Mouse (Mus musculus): ENCODE data around the gene Cacna1a.

- TF ChIP-seq GATA1 (IDR thresholded peaks at IDR 0.05; ENCODE audit: borderline replicate concordance, low read length) (no peak), FLI1 (IDR thresholded peaks at IDR 0.05; ENCODE audit: low read length) (no peak)
Observed at GRCm38 (mm10) chr8:84458853-84459252, 70.6 kb downstream of the Cacna1a start.
